Mouse (Mus musculus) gastrocnemius, adult 8-10 months (tissue): Measurements from ENCODE around the gene A630089N07Rik. TPM values are rescaled to one million over a fixed set of nuclear protein-coding genes. Genes with fewer than 3 reads are reported as not detected.

ENCODE experiments used
- DNase-seq, 2 experiments: peaks; one replicate each; pipeline ENCODE4 v3.0.0; 2022; ENCODE audit warnings: low spot score in 2 of 2
- total RNA-seq, 4 experiments: library from RNA; stranded (reverse); gene quantifications; 2 replicates each; pipeline ENCODE4 v1.2.4; 2022

The A630089N07Rik gene
- total RNA-seq, 4 experiments from 2014 or later, result 1.6 to 3.4 (median 2.1) TPM

- DNase-seq, result peak; percentile 94 to 95
Observed at GRCm38 (mm10) chr16:97962151-97962948, 119.9 kb downstream of the A630089N07Rik start, which contains the start of the genes C2cd2 and Zbtb21. Gene C2cd2, minus strand, starts transcription at chr16:97962598. Gene Zbtb21, minus strand, starts transcription at chr16:97962622.

- no peak for DNase-seq
Observed at GRCm38 (mm10) chr16:97961381-97962150, 120.7 kb downstream of the A630089N07Rik start.

GRCm38 (mm10) chr16:97960348-97960747 lies 121.9 kb downstream of the A630089N07Rik start:
- DNase-seq, result no peak

GRCm38 (mm10) chr16:97958401-97958973 lies 123.8 kb downstream of the A630089N07Rik start:
- no peak for DNase-seq

GRCm38 (mm10) chr16:97957626-97958025 lies 124.6 kb downstream of the A630089N07Rik start:
- no peak for DNase-seq

- DNase-seq, result no peak
Observed at GRCm38 (mm10) chr16:97956011-97956410, 126.2 kb downstream of the A630089N07Rik start.

- no peak for DNase-seq
Observed at GRCm38 (mm10) chr16:97953300-97953699, 128.9 kb downstream of the A630089N07Rik start.

GRCm38 (mm10) chr16:97952801-97953200 lies 129.4 kb downstream of the A630089N07Rik start:
- no peak for DNase-seq

GRCm38 (mm10) chr16:97952371-97952770 lies 129.9 kb downstream of the A630089N07Rik start:
- no peak for DNase-seq

Other genes with a start within 250 kb of the A630089N07Rik start
- 1 to 10 TPM; 6.1 to 9.7 (median 7.1) TPM for gene Prdm15, start 230.6 kb downstream of the A630089N07Rik start, total RNA-seq
- 100 to 1,000 TPM; 186 to 243 (median 221) TPM for gene C2cd2, start 119.9 kb downstream of the A630089N07Rik start, total RNA-seq
- gene Zbtb21, start 119.8 kb downstream of the A630089N07Rik start, total RNA-seq, result 10 to 100 TPM in 1 of 4 experiments, 1 to 10 TPM in 3; 6.7 to 10.5 (median 7.5) TPM
- gene B230307C23Rik, start 85.1 kb downstream of the A630089N07Rik start, total RNA-seq, result 1 to 10 TPM; 4.6 to 10.0 (median 8.4) TPM